In the genomic region with DNA sequence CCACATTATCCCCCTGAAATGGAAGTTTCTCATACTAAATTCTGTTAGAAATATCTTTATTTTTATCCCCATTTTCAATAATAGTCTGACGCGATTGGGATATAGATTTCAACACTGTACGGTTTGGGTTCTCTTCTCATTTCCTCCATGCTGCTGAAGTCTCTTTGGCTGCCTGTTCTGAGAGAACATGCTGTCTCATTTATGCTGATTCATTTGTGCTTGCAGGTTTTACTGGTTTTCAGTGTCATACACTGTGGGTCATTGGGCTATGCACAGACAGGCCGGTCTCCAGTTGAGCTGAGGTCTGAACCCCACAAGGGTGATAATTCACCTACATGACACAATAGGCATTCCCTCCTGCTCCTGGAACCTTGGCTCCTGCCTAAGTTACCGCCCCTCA, we compare ENCODE assay signal across 23 mouse cellular contexts.
"Had no signal": no experiment of that assay in that cellular context is flagged by ENCODE, and none has a peak within 500 bp of the region (broad histone marks: within the 10 kb centered on the region; RNA-seq: fewer than 3 reads in every experiment).

No protein-coding gene starts in this region.

- H3K4me3 ChIP-seq: limb, embryonic 10.5 days; limb, embryonic 13.5 days; liver, embryonic 12.5 days; liver, embryonic 15.5 days; lung, embryonic 15.5 days; midbrain, embryonic 10.5 days; midbrain, embryonic 13.5 days; myocyte; neural tube, embryonic 13.5 days had no signal

- H3K9ac ChIP-seq: limb, embryonic 13.5 days; liver, embryonic 12.5 days; liver, embryonic 15.5 days; lung, embryonic 15.5 days; midbrain, embryonic 13.5 days; neural tube, embryonic 13.5 days had no signal

- H3K4me2 ChIP-seq: limb, embryonic 13.5 days; liver, embryonic 12.5 days; liver, embryonic 15.5 days; lung, embryonic 15.5 days; midbrain, embryonic 13.5 days; neural tube, embryonic 13.5 days had no signal

- H3K4me1 ChIP-seq: limb, embryonic 10.5 days; limb, embryonic 13.5 days; liver, embryonic 12.5 days; liver, embryonic 15.5 days; lung, embryonic 15.5 days; midbrain, embryonic 10.5 days; midbrain, embryonic 13.5 days; neural tube, embryonic 13.5 days had no signal

- H3K9me3 ChIP-seq: limb, embryonic 10.5 days; limb, embryonic 13.5 days; liver, embryonic 12.5 days; liver, embryonic 15.5 days; lung, embryonic 15.5 days; midbrain, embryonic 10.5 days; midbrain, embryonic 13.5 days; neural tube, embryonic 13.5 days had no signal

- H3K36me3 ChIP-seq: limb, embryonic 10.5 days; limb, embryonic 13.5 days; liver, embryonic 12.5 days; liver, embryonic 15.5 days; lung, embryonic 15.5 days; midbrain, embryonic 10.5 days; midbrain, embryonic 13.5 days; neural tube, embryonic 13.5 days had no signal

- H3K27ac ChIP-seq: limb, embryonic 10.5 days; limb, embryonic 13.5 days; liver, embryonic 12.5 days; liver, embryonic 15.5 days; lung, embryonic 15.5 days; midbrain, embryonic 10.5 days; midbrain, embryonic 13.5 days; neural tube, embryonic 13.5 days had no signal

- H3K27me3 ChIP-seq: limb, embryonic 13.5 days; liver, embryonic 12.5 days; liver, embryonic 15.5 days; lung, embryonic 15.5 days; midbrain, embryonic 13.5 days; neural tube, embryonic 13.5 days had no signal

- DNase-seq: kidney, adult 18-20 months; kidney, adult 9 months; kidney, postnatal 14 days; kidney, postnatal 4 days; layer of hippocampus, adult 9-11 months; layer of hippocampus, postnatal 36 days; liver; lung, adult 18-20 months; lung, postnatal 10 days; lung, postnatal 36 days; thymus, adult 18-20 months; thymus, postnatal 4 days had no signal

- ATAC-seq: intestine, embryonic 16.5 days; liver, embryonic 12.5 days; midbrain, embryonic 13.5 days; midbrain, embryonic 16.5 days had no signal
